Mouse (Mus musculus) neural tube, embryonic 15.5 days (tissue): ENCODE data around the gene Erc2. TPM values are rescaled to one million over a fixed set of nuclear protein-coding genes. Genes with fewer than 3 reads are reported as not detected.

ENCODE experiments used
- ATAC-seq: fragments of 200-750 bp; cut with Nextera tagmentation; 2 replicates; pipeline ENCODE4 v1.8.0; 2017; ENCODE audit warnings: mild to moderate bottlenecking, moderate TSS enrichment, moderate library complexity; ENCODE audit not compliant: low FRiP score
- H3K27ac ChIP-seq: fragments of 300-500 bp; sonication (generic); replicated peaks from 2 replicates; pipeline ENCODE4 v1.5.1; 2015; ENCODE audit warnings: mild to moderate bottlenecking, inconsistent platforms
- H3K27me3 ChIP-seq: fragments of 300-500 bp; sonication (generic); replicated peaks from 2 replicates; pipeline ENCODE4 v1.6.1; 2015; ENCODE audit warnings: inconsistent platforms
- H3K36me3 ChIP-seq: fragments of 300-500 bp; sonication (generic); 2 replicates; pipeline ENCODE4 v1.6.1; 2015; ENCODE audit warnings: inconsistent platforms
- H3K4me1 ChIP-seq: fragments of 300-500 bp; sonication (generic); 2 replicates; pipeline ENCODE4 v1.6.1; 2015; ENCODE audit warnings: inconsistent platforms
- H3K4me2 ChIP-seq: fragments of 300-500 bp; sonication (generic); 2 replicates; pipeline ENCODE4 v1.6.1; 2015; ENCODE audit warnings: inconsistent platforms, mild to moderate bottlenecking, moderate library complexity
- H3K4me3 ChIP-seq: fragments of 300-500 bp; sonication (generic); replicated peaks from 2 replicates; pipeline ENCODE4 v1.5.1; 2015; ENCODE audit warnings: mild to moderate bottlenecking, inconsistent platforms
- H3K9ac ChIP-seq: fragments of 300-500 bp; sonication (generic); replicated peaks from 2 replicates; pipeline ENCODE4 v1.6.1; 2015; ENCODE audit warnings: mild to moderate bottlenecking, inconsistent platforms
- H3K9me3 ChIP-seq: fragments of 300-500 bp; sonication (generic); replicated peaks from 2 replicates; pipeline ENCODE4 v1.6.1; 2016; ENCODE audit warnings: inconsistent platforms
- WGBS: fragments of 180-500 bp; shearing (Covaris S2); methylation state at CpG from one replicate; pipeline ENCODE4 v1.1.7; 2015; ENCODE audit warnings: mixed read lengths; 5-methylcytosine and 5-hydroxymethylcytosine counted together
- polyA plus RNA-seq: library from polyadenylated mRNA; unstranded; fragments of >200 nt; fragmentation: Nextera tagmentation; extraction: Ambion mirVana; gene quantifications from 2 replicates; pipeline ENCODE4 v1.2.1, GENCODE M21; 2015

Erc2 gene
- polyA plus RNA-seq, 1 experiment from 2014 or later: 80.3 TPM

- Histone ChIP-seq H3K9ac (no peak overlapping the region), H3K36me3 (peaks cover 11% of the 10 kb centered on the region), H3K4me3 (no peak overlapping the region), H3K4me2 (no peak overlapping the region), H3K27me3 (no peaks in the 10 kb centered on the region), H3K4me1 (no peaks in the 10 kb centered on the region), H3K27ac (no peak overlapping the region), H3K9me3 (no peaks in the 10 kb centered on the region)
- WGBS: 91% methylated on average over 2 of the region's 2 CpGs
- ATAC-seq: no peak
These were observed 156.9 kb downstream of the Erc2 start for GRCm38 (mm10) chr14:27778982-27779701.

GRCm38 (mm10) chr14:27781221-27781620, 159.0 kb downstream of the Erc2 start:
- H3K36me3 ChIP-seq: peaks cover 11% of the 10 kb centered on the region
- ATAC-seq: no peak
- H3K4me3 ChIP-seq: no peak overlapping the region
- H3K27ac ChIP-seq: no peak overlapping the region
- 74% methylated on average over 1 of the region's 1 CpGs for WGBS
- H3K4me2 ChIP-seq: no peak overlapping the region
- H3K27me3 ChIP-seq: no peaks in the 10 kb centered on the region
- no peak overlapping the region for H3K9ac ChIP-seq
- no peaks in the 10 kb centered on the region for H3K9me3 ChIP-seq
- no peaks in the 10 kb centered on the region for H3K4me1 ChIP-seq

- Histone ChIP-seq H3K4me2 (no peak overlapping the region), H3K36me3 (no peaks in the 10 kb centered on the region), H3K4me1 (0 out of 2 replicates have a peak, but pooled peaks cover 2% of the 10 kb centered on the region), H3K27ac (no peak overlapping the region), H3K4me3 (no peak overlapping the region), H3K9me3 (no peaks in the 10 kb centered on the region), H3K9ac (no peak overlapping the region), H3K27me3 (no peaks in the 10 kb centered on the region)
- no peak for ATAC-seq
- WGBS: 98% methylated on average over 4 of the region's 4 CpGs
These were observed 162.6 kb downstream of the Erc2 start for GRCm38 (mm10) chr14:27784826-27785225.

- no peak overlapping the region for H3K27ac ChIP-seq
- no peaks in the 10 kb centered on the region for H3K36me3 ChIP-seq
- ATAC-seq: no peak
- 88% methylated on average over 2 of the region's 2 CpGs for WGBS
- H3K4me1 ChIP-seq: 0 out of 2 replicates have a peak, but pooled peaks cover 2% of the 10 kb centered on the region
- H3K4me3 ChIP-seq: no peak overlapping the region
- no peaks in the 10 kb centered on the region for H3K9me3 ChIP-seq
- H3K4me2 ChIP-seq: no peak overlapping the region
- no peak overlapping the region for H3K9ac ChIP-seq
- no peaks in the 10 kb centered on the region for H3K27me3 ChIP-seq
These were observed 163.3 kb downstream of the Erc2 start for GRCm38 (mm10) chr14:27785562-27785961.

- Histone ChIP-seq H3K27me3 (no peaks in the 10 kb centered on the region), H3K36me3 (no peaks in the 10 kb centered on the region), H3K9ac (no peak overlapping the region), H3K4me1 (0 out of 2 replicates have a peak, but pooled peaks cover 2% of the 10 kb centered on the region), H3K4me3 (no peak overlapping the region), H3K27ac (no peak overlapping the region), H3K4me2 (no peak overlapping the region), H3K9me3 (no peaks in the 10 kb centered on the region)
- no peak for ATAC-seq
- 76% methylated on average over 6 of the region's 6 CpGs for WGBS
These were observed 167.1 kb downstream of the Erc2 start for GRCm38 (mm10) chr14:27789066-27789898.

- H3K36me3 ChIP-seq: no peaks in the 10 kb centered on the region
- H3K4me3 ChIP-seq: no peak overlapping the region
- no peaks in the 10 kb centered on the region for H3K4me1 ChIP-seq
- no peak overlapping the region for H3K9ac ChIP-seq
- WGBS: 67% methylated on average over 11 of the region's 11 CpGs
- no peaks in the 10 kb centered on the region for H3K9me3 ChIP-seq
- H3K27ac ChIP-seq: no peak overlapping the region
- H3K27me3 ChIP-seq: no peaks in the 10 kb centered on the region
- no peak for ATAC-seq
- no peak overlapping the region for H3K4me2 ChIP-seq
These were observed 176.1 kb downstream of the Erc2 start for GRCm38 (mm10) chr14:27798184-27798934.

- no peak overlapping the region for H3K27ac ChIP-seq
- no peak overlapping the region for H3K4me2 ChIP-seq
- 60% methylated on average over 6 of the region's 6 CpGs for WGBS
- H3K9ac ChIP-seq: no peak overlapping the region
- H3K36me3 ChIP-seq: no peaks in the 10 kb centered on the region
- no peak for ATAC-seq
- no peaks in the 10 kb centered on the region for H3K4me1 ChIP-seq
- no peaks in the 10 kb centered on the region for H3K27me3 ChIP-seq
- H3K9me3 ChIP-seq: no peaks in the 10 kb centered on the region
- no peak overlapping the region for H3K4me3 ChIP-seq
These were observed 178.5 kb downstream of the Erc2 start for GRCm38 (mm10) chr14:27800766-27801165.

GRCm38 (mm10) chr14:27803961-27804360, 181.7 kb downstream of the Erc2 start:
- H3K4me1 ChIP-seq: no peaks in the 10 kb centered on the region
- H3K9me3 ChIP-seq: no peaks in the 10 kb centered on the region
- H3K4me3 ChIP-seq: no peak overlapping the region
- H3K4me2 ChIP-seq: no peak overlapping the region
- ATAC-seq: no peak
- no peak overlapping the region for H3K9ac ChIP-seq
- 93% methylated on average over 3 of the region's 3 CpGs for WGBS
- no peak overlapping the region for H3K27ac ChIP-seq
- H3K27me3 ChIP-seq: no peaks in the 10 kb centered on the region
- no peaks in the 10 kb centered on the region for H3K36me3 ChIP-seq

GRCm38 (mm10) chr14:27805064-27805463, 182.8 kb downstream of the Erc2 start:
- Histone ChIP-seq H3K9ac (no peak overlapping the region), H3K4me1 (no peaks in the 10 kb centered on the region), H3K9me3 (no peaks in the 10 kb centered on the region), H3K27ac (no peak overlapping the region), H3K27me3 (no peaks in the 10 kb centered on the region), H3K36me3 (no peaks in the 10 kb centered on the region), H3K4me3 (no peak overlapping the region), H3K4me2 (no peak overlapping the region)
- WGBS: 84% methylated on average over 13 of the region's 13 CpGs
- ATAC-seq: no peak

GRCm38 (mm10) chr14:27808080-27808479, 185.9 kb downstream of the Erc2 start:
- no peak for ATAC-seq
- WGBS: 3% methylated on average over 9 of the region's 9 CpGs
- no peak overlapping the region for H3K27ac ChIP-seq

GRCm38 (mm10) chr14:27808523-27809114, 186.4 kb downstream of the Erc2 start:
- 52% methylated on average over 10 of the region's 10 CpGs for WGBS
- Histone ChIP-seq H3K4me1 (0 out of 2 replicates have a peak, but pooled peaks cover 3% of the 10 kb centered on the region), H3K36me3 (no peaks in the 10 kb centered on the region), H3K27me3 (no peaks in the 10 kb centered on the region), H3K4me3 (no peak overlapping the region), H3K9me3 (no peaks in the 10 kb centered on the region), H3K27ac (no peak overlapping the region), H3K4me2 (no peak overlapping the region), H3K9ac (no peak overlapping the region)
- no peak for ATAC-seq

More at GRCm38 (mm10) chr14:27808080-27808479, 185.9 kb downstream of the Erc2 start:
- Histone ChIP-seq H3K36me3 (no peaks in the 10 kb centered on the region), H3K9ac (no peak overlapping the region), H3K9me3 (no peaks in the 10 kb centered on the region), H3K4me1 (0 out of 2 replicates have a peak, but pooled peaks cover 3% of the 10 kb centered on the region), H3K4me2 (no peak overlapping the region), H3K27me3 (no peaks in the 10 kb centered on the region), H3K4me3 (no peak overlapping the region)
